Mouse (Mus musculus): ENCODE data around the gene Retnlb.

GRCm38 (mm10) chr16:48788704-48789185 is 27.9 kb upstream of the Retnlb start:
- no peak for TF ChIP-seq CTCF (IDR thresholded peaks at IDR 0.05; ENCODE audit: borderline replicate concordance, insufficient read depth, low read depth, low read length)
- no peak for TF ChIP-seq POLR2A (IDR thresholded peaks at IDR 0.05; ENCODE audit: borderline replicate concordance, insufficient read depth, low read length)

Data from cerebellum, adult 2 months (tissue).